Mouse (Mus musculus): Measurements from ENCODE around the gene Sp1. TPM values are rescaled to one million over a fixed set of nuclear protein-coding genes. Genes with fewer than 3 reads are reported as not detected.

Sp1 gene
- total RNA-seq (2021): 10 to 100 TPM; 55.5 to 74.3 TPM

DNA sequence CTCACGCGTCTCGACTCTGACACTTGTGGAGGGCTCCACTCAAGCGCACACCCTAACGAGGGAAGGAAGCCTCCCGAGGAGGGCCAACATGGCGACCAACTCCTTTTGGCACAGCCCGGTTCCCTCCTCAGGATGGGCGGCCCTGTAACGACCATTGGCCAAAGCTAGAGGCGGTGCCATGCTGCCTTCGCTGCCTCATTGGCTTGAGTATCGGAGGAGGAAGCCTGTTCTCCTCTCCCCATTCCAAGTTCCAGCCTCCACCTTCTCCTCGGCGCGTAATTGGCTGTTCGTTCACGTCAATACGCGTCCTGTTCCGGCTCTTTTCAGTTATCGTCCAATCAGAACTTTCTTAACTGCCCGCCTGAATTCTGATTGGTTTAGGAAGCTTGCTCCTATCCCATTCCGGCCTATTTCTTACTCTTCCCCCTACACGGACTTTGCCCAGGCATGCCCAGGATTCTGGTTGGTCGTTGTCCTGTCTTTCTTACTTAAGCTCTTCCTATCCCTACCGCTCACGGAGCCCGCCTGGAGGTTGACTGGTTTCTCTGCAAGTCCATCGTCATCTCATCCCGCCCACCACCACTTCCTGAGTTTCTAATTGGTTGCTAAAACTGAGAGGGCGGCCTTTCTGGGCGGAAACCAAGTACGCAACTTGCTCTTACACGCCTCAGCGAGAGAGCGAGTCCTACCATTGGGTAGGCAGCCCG lies at the start of gene Sp1:
Gene Sp1, plus strand, starts transcription at position 655 of the 707 bp plus-strand sequence.
- peak; percentile 98 for DNase-seq

DNA sequence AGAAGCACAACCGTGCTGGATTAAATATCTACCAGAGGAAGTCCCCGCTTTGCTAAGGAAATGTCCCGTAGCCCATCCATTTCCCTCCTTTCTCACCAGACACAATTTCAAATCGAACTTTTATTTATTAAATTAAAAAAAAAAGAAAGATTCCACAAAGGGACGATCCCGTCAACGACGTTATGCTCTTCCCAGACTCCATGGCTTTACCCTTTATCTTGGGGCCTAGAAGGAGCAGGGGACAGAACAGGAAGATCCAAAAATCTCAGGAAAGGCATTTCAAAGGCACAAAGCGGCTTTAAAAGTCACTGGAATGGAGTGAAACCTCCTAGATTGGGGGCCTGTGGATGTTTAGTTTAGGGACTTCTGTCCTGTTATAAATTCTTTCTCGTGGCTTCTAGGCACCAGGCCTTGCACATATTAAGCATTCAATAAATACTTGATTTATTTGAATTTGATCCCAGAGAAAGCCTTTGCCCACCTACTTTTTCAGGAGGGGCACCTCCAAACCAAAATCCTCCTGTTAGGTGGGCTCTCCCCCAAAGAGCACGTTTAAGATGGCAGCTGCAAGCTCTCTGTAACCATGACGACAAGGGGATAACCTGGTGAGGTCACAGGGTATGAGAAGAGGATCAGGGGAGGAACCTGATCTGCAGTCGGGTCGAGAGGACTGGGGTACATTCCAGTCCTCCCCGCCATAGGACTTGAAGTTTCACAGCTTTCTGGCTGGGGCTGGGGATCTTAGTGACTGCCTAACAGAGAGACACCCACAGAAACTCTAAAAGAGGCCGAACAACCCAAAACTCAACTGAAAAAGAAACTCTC lies 49.2 kb upstream of the Sp1 start:
- DNase-seq: no peak

GRCm38 (mm10) chr15:102358126-102358525 lies 47.8 kb upstream of the Sp1 start:
- no peak for DNase-seq

DNA sequence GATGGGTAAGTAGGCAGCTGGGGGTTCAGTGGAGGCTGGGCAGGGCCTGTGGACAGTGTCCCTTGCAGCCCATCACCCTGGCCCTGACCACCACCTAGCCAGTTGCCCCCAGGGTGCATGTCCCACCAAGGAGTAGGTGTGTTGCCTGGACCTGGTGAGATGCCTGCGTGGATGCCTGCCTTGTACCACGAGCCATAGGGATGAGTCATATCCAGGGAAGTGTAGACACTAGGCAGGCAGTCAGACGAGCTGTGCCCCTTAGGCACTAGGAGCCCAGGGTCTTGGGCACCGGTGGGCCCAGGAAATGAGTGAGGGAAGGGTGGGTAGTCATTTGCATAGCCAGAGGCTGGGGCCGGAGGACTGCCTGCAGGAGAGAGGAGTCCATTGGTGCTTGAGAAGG lies 47.1 kb upstream of the Sp1 start:
- DNase-seq: no peak

GRCm38 (mm10) chr15:102362648-102363047 lies 43.3 kb upstream of the Sp1 start:
- DNase-seq: peak; percentile 35

DNA sequence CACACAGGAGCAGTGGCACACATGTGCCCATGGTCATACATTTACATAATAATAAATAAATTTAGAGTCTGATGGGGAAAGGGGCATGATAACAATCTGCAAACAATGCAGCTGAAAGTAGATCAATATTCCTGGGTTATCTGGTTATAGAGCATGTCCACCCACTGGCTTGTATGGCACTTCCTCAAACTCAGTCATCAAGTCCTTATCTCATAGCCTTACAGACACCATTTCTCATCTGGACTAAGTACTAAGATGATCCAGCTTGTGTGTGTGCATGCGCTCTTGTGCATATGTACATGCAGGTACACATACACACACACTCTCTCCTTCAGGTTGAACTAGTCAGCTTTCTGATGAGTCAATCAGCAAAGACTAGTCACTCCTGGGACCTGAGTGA lies 41.3 kb upstream of the Sp1 start:
- no peak for DNase-seq

DNA sequence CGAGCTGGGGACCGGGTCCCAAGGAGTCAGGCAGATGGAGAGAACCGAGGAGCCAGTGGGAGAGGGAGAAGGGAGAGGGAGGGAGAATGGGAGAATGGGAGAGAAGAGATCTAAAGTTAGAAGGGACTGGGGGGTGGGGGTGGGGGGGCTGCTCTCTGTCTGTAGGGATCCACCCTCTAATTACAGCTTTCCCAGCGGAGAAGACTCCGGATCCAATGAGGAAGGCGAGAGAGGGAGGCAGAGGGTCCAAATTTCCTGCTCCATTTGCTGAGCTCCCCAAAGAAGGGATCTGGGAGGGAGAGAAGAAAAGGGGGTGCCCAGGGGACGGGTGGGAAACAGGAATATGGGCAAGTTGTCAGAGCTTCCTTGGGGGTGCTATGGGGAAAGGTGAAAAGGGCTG lies 39.7 kb upstream of the Sp1 start:
- no peak for DNase-seq

DNA sequence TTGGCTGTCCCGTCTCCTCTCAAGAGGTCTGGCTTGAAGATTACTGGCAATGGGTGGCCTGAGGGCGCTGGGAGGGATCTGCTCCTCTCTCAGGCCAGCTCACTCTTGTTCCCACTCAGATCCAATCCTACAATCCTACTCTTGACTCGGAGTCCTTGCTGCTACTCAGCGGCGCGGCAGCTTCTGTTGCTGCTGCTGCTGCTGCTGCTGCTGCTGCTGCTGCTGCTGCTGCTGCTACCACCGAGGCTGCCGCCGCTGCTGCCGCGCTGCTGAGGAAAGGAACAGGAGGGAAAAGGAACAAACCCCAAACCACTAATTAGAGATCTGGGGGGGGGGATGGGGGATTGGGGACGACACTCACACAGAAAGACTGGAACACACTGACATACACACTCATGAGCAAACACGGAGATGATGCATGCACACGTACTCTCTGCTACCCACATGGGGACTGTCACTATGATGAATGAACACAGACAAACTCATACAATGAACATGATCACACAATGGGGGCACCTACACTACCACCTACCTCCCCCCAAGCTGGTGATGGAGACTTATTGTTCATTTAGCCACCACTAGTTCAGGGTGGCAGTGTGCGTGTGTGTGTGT lies 39.1 kb upstream of the Sp1 start, which contains the start of gene Sp7:
Gene Sp7, minus strand, starts transcription at position 450 of the 612 bp plus-strand sequence.
- no peak for DNase-seq

DNA sequence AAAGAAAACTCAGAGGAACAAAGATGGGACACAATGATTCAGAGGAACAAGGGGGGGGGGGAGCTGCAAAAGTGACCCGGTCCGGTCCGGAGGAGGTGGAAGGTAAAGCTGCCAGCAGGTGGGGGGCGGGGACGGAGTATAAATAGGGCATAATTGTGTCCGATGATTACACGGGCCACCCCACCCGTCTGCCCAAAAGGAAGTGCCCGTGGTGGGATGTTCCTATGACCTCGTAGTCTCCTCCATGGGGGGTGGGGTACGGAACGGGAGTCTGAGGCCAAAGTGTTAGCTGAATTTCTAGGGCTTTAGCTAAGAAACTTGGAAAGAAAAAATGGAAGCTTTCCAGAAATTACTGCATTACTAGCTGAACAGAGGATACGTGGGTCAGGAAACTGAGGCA lies 36.0 kb upstream of the Sp1 start:
- no peak for DNase-seq

DNA sequence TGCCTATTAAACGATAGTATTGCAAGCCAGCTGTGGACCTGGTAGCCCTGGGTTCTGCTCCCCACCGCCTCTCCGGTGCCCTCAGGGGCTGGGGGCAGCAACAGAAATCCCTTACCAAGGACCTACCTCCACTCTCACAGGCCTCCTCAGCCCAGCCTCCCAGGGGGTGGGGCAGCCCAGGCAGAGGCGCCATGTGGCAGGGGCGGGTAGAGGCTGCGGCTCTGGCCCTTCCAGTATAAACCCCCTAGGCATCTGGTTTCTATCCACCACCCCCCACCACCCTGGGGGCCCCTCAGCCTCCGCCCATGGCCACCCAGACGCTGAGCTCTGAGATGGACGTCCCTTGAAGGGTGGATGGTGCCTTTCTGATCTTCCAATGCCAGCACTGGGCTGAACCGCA lies 35.2 kb upstream of the Sp1 start:
- DNase-seq: no peak

DNA sequence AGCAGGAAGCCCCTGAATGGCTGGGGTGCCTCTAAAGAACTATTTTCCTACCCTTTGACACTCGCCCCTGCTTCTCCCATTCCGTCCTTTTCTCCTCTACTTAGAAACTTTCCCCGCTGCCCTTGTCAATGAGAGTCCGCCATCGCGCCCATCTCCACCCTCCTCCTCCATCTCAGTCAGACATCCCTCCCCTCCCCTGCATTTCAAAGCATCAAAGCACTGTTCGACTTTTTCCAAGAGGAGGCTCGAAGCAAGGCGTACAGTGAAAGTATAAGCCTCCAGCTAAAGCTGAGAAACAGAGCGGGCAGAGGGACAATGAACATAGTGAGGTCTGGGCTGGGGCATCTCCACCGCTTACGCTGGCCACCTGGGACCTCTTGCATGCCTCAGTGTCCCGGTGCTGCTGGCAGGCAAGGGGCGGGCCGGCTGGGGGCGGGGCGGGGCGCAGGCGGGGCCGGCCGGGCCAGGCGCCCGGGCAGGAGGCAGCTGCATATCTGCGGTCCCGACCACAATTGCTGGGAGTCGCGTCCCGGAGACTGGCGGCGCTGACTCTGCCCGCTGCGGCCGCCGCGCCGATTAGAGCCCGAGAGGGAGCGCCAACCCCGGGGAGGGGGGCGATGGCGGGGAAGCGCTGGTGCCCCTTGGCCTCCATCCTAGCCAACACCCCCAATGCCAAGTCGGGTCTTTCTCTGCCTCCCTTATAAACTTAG lies 29.3 kb upstream of the Sp1 start:
- peak; percentile 67 for DNase-seq

- DNase-seq: peak; percentile 95
Observed at GRCm38 (mm10) chr15:102377163-102377543, 28.8 kb upstream of the Sp1 start.

DNA sequence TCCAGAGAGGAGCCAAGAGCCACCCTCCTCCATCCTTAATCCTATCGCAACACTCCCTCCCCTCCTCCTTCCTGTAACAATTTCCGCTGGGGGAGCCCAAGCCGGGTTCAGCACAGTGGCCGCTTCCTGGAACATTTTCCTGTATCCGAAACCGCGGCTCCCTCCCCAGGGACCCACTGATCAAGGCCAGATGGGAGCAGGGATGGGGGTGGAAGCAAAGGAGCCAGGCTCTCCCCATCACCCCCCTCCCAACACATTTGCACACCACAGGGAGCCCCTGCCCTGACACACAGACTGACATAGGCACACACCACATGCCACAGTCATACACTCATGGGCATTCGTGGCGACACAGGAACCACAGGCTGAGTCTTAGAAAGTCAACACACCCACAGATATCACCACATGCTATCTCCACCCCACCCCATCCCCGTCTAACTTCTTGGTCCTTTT lies 28.1 kb upstream of the Sp1 start:
- peak; percentile 80 for DNase-seq

DNA sequence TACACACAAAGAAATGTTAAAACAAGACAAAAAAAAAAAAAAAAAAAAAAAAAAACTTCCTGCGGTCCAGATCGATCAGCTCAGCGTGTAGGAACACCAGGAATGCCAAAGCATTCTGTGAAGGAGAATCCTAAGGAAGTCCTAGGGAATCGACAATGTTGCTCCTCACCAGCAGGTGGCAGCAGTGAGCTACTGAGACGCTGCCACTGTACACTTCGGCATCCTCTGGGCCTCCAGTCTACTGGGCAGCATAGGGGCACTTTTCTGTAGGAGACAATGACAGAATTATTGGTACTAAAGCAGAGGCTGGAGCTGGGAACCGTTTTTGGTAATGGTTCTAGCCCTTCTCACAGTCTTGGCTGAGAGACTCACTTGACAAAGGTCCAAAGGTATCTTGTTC lies 24.4 kb upstream of the Sp1 start:
- peak; percentile 90 for DNase-seq

- no peak for DNase-seq
Observed at GRCm38 (mm10) chr15:102383671-102384070, 22.3 kb upstream of the Sp1 start.

- no peak for DNase-seq
Observed at GRCm38 (mm10) chr15:102386640-102387039, 19.3 kb upstream of the Sp1 start.

- no peak for DNase-seq
Observed at GRCm38 (mm10) chr15:102388942-102389341, 17.0 kb upstream of the Sp1 start.

GRCm38 (mm10) chr15:102392520-102392919 lies 13.4 kb upstream of the Sp1 start:
- DNase-seq: no peak

DNA sequence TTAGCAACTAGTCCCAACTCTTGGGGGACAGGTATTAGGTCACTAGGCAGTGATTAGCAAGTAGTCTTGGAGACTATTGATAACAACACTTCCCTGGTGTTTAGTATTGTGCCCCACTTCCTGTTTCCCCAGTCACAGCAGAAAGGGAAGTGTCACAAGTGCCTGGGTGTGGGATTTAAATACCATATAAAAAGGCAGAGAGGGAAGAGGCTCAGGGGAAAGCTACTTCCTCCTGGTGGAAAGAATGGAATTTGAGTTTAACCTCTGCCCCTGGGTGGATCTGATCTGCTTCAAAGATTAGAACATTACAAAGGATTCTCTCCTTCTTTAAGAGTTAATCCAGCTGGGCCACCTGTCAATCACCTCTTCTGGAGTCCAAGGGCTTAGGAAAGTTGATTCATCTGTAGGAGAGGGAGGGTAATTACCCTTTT lies 12.3 kb upstream of the Sp1 start:
- DNase-seq: no peak

GRCm38 (mm10) chr15:102395061-102395460 lies 10.9 kb upstream of the Sp1 start:
- DNase-seq: no peak

DNA sequence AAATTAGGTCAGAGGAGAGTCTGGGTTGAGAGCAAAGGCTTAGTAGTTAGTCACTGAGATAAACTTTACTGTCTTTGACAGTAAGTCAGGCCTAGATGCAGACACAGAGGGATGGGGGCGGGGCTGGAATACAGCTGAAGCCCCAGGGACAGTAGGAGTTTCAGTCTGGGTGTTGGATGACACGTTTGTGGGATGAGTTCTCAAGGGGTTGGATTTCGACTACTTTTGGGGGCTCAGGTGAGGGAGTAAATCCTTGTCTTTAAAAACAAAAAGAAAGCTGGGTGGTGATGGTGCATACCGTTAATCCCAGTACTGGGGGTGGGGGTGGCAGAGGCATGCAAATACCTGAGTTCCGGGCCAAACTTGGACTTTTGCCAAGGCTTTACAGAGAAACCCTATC lies 7.3 kb upstream of the Sp1 start:
- no peak for DNase-seq
